Mouse (Mus musculus) E14TG2a.4 (cell line): ENCODE data around the gene Agxt.

Experiments
- H3K27me3 ChIP-seq: 2 replicates; pipeline ENCODE4 v1.6.1; 2014; ENCODE audit warnings: low read length, control low read depth; ENCODE audit not compliant: insufficient read depth
- H3K36me3 ChIP-seq: 2 replicates; pipeline ENCODE4 v1.6.1; 2014; ENCODE audit warnings: low read length, control low read depth; ENCODE audit not compliant: insufficient read depth
- H3K4me1 ChIP-seq: replicated peaks from 2 replicates; pipeline ENCODE4 v1.6.1; 2014; ENCODE audit warnings: low read depth, low read length, control low read depth
- H3K4me3 ChIP-seq: replicated peaks from 2 replicates; pipeline ENCODE4 v1.5.1; 2014; ENCODE audit warnings: mild to moderate bottlenecking, low read length
- H3K9me3 ChIP-seq: 2 replicates; pipeline ENCODE4 v1.6.1; 2014; ENCODE audit warnings: low read length, control low read depth
- CTCF ChIP-seq: conservative IDR thresholded peaks from 2 replicates; pipeline ENCODE4 v1.5.1; 2014; ENCODE audit warnings: low read length
- NANOG ChIP-seq: IDR thresholded peaks from 2 replicates; pipeline ENCODE4 v1.6.1; 2014; ENCODE audit warnings: borderline replicate concordance, low read length, mixed read lengths
- POU5F1 ChIP-seq: IDR thresholded peaks from 2 replicates; pipeline ENCODE4 v1.6.1; 2014; ENCODE audit warnings: low read length, borderline replicate concordance

Gene Agxt

DNA sequence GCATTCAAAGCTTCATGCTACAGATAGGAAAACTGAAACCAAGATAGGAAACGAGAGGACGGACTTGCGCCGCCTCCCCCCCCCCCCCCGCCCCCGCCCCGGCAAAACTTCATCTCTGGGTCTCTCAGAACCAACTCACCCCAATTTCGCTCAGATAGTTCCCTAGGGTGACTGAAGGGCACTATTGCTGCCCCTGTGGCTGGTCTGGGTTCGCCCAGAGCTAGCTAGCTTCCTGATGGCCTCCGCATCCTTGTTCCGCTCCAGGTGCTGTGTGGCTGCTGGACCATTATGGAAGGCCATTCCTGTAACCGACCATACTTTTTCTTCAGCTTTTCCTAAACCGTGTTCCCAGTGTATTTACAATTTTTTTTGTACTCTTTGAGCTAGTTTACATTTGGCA, 19.6 kb upstream of the Agxt start:
- Histone ChIP-seq H3K4me1 (peaks cover 7% of the 10 kb centered on the region), H3K36me3 (no peaks in the 10 kb centered on the region), H3K4me3 (0 out of 2 replicates have a peak overlapping the region, but pooled peaks have one; percentile 37), H3K9me3 (no peaks in the 10 kb centered on the region), H3K27me3 (peaks cover 34% of the 10 kb centered on the region)
- TF ChIP-seq CTCF (no peak), NANOG (no peak), POU5F1 (no peak)

DNA sequence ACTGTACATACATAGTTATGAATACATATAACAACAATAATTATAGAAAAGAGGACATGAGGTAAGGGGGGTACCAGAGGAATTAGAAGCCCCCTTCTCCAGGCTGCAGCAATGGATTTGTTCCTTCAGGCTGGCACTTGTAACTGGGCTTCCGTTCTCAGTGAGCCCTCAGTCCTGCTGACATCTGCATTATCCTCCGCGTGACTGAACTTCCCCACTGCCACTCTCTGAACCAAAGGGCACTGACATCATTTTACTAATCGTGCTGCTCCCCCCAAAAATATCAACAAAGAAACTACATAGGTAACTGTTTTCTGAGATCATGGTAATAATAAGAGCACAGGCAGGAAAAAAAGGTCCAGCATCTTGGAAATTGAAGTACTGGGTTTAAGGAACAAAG, 16.2 kb upstream of the Agxt start:
- Histone ChIP-seq H3K27me3 (peaks cover 14% of the 10 kb centered on the region), H3K4me1 (peaks cover 7% of the 10 kb centered on the region)
- TF ChIP-seq CTCF (no peak), POU5F1 (no peak), NANOG (no peak)

GRCm38 (mm10) chr1:93123179-93123854, 11.7 kb upstream of the Agxt start:
- H3K27me3 ChIP-seq, result peaks cover 2% of the 10 kb centered on the region; the same call in 1 of the 2 replicates
- no peaks in the 10 kb centered on the region for H3K4me1 ChIP-seq
- H3K9me3 ChIP-seq, result no peaks in the 10 kb centered on the region
- no peaks in the 10 kb centered on the region for H3K36me3 ChIP-seq
- H3K4me3 ChIP-seq, result no peak overlapping the region
- TF ChIP-seq CTCF (no peak), POU5F1 (no peak), NANOG (no peak)

More for the DNA sequence above, 16.2 kb upstream of the Agxt start:
- Histone ChIP-seq H3K9me3 (no peaks in the 10 kb centered on the region), H3K4me3 (no peak overlapping the region), H3K36me3 (no peaks in the 10 kb centered on the region)

DNA sequence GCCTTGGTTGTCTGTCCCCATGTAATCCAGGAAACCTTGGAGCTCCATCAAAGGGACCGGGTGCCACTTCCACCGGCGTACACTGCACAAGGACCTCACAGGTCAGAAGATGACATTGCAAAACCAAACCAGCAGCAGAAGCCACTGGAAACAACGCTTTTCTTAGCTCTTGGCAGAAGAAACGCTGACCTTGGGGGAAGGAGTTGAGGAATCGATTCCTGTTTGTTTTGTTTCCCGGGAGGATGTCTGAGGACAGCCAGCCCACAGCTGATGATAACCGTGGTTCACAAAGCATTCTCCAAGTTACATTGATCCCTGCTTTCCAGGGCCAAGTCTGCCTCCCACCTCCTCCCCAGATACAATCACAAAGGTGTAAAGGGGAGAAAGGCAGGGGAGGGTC, 11.0 kb upstream of the Agxt start:
- H3K36me3 ChIP-seq, result no peaks in the 10 kb centered on the region
- TF ChIP-seq POU5F1, result no peak
- no peak for TF ChIP-seq NANOG
- no peak for TF ChIP-seq CTCF
- H3K4me1 ChIP-seq, result no peaks in the 10 kb centered on the region
- no peak overlapping the region for H3K4me3 ChIP-seq
- H3K9me3 ChIP-seq, result no peaks in the 10 kb centered on the region
- no peaks in the 10 kb centered on the region for H3K27me3 ChIP-seq

DNA sequence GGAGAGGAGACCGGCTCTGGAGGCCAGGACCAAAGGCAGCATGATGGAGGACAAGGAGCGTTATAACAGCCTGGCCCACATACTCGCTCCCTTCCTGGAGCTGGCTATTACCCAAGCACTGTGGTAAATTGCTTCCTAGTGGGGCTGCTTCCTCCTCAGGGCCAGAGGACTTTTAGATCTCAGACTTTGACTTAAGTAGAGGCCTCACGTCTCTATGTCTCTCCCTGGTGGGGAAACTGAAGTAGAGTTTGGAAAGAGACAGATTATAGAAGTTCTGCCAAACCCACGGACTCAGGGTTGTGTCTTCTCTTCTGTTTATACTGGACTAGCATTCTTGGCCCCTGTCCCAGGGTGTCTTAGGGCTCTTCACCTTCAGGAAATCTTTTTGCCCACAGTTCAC, 9.8 kb upstream of the Agxt start:
- Histone ChIP-seq H3K4me3 (no peak overlapping the region), H3K4me1 (no peaks in the 10 kb centered on the region), H3K27me3 (no peaks in the 10 kb centered on the region), H3K36me3 (no peaks in the 10 kb centered on the region), H3K9me3 (no peaks in the 10 kb centered on the region)
- TF ChIP-seq POU5F1, result no peak
- TF ChIP-seq NANOG, result no peak
- TF ChIP-seq CTCF, result no peak

DNA sequence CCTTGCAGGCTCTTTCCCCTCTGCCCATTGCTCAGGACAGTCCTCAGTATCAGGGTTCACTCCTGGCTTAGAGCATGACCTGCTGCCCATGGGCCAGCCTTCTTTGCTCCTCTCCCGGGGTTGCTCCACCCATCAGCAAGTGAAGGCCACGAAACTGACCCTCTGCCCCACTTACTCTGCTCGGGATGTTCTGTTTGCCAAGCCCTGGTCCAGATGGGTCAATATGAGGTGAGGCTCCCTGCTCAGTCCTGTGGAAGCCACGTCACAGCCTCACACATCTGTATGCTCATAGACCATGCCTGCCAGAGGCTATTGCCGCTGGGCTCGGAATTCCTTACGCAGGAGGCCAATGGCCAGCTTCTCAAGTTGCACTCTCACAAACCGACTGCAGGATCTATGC, 6.8 kb upstream of the Agxt start:
- no peak for TF ChIP-seq POU5F1
- no peak for TF ChIP-seq NANOG
- TF ChIP-seq CTCF, result no peak
- no peaks in the 10 kb centered on the region for H3K4me1 ChIP-seq
- H3K4me3 ChIP-seq, result no peak overlapping the region
- no peaks in the 10 kb centered on the region for H3K27me3 ChIP-seq
- H3K36me3 ChIP-seq, result no peaks in the 10 kb centered on the region
- no peaks in the 10 kb centered on the region for H3K9me3 ChIP-seq

DNA sequence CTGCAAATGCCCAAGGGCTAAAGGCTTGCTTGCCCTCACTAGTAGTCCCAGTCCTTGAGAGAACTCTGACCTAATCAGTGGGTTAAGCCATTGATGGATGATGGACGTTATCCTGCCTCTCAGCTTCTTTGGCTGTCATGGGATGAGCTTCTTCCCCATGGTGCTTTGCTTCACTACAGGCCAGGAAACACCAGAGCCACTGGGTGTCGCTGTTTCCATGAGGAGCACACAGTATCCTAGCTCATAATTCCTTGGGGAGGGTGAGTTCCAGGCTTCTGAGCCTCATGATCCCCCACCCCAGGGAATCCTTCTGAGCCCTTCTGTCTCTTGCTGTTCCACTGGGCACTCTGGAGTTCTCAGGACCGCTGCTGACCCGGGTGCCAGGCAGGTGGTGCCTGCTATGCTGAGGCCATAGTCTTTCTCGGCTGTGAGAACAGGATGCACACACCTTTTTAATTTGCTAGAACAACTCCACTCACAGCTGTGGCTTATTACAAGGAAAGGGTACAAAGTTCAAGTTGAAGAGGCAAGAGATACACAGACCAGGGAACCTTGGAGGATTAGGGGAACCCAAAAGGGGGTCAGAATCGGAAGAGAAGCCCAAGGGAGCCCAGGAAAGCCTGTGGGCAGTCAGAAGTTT, 6.2 kb upstream of the Agxt start:
- H3K36me3 ChIP-seq, result no peaks in the 10 kb centered on the region
- H3K9me3 ChIP-seq, result no peaks in the 10 kb centered on the region
- H3K27me3 ChIP-seq, result no peaks in the 10 kb centered on the region
- no peaks in the 10 kb centered on the region for H3K4me1 ChIP-seq
- no peak overlapping the region for H3K4me3 ChIP-seq
- peak; percentile 69 for TF ChIP-seq CTCF
- no peak for TF ChIP-seq POU5F1
- 0 out of 2 replicates have a peak, but pooled peaks have one; percentile 3 for TF ChIP-seq NANOG

DNA sequence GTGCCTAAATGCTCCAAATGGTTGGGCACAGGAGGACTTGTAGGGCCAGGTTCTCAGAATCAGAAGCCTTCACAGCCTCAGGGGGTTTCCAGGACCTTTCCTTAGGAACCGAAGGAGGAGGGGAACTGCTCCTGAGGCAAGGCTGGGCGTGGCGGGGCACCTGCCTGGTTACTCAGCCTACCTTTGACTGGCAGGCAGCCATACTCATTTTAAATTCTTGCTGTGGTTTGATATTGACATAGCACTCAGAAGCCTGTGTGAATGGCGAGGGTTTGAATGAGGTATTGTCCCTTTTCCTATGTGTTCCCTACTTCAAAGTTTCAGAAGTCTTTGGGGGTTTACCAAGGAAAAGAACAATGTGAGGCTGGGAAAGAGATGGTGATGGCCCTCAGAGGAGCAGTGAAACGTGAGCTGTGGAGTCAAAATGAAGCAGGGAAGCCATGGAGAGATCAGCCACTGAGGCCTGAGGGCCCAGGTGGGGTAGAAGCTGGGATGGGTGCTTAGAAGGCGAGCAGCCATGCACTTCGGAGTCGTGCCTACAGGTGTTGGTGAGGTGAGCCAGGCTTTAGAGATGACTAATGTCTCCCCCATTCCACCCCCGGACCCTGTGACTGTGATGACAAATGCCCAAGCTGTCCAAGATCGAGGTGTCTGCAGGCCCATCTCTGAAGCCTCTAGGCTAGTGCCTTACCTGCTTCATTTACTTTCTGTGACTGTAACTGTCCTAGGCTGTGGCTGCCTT, 4.6 kb upstream of the Agxt start:
- H3K4me1 ChIP-seq, result no peaks in the 10 kb centered on the region; the same call in 1 of the 2 replicates
- TF ChIP-seq CTCF (no peak), NANOG (no peak), POU5F1 (no peak)
- no peaks in the 10 kb centered on the region for H3K27me3 ChIP-seq
- no peaks in the 10 kb centered on the region for H3K9me3 ChIP-seq
- H3K4me3 ChIP-seq, result no peak overlapping the region
- no peaks in the 10 kb centered on the region for H3K36me3 ChIP-seq
